Mouse (Mus musculus): Measurements from ENCODE around the gene Msh5. TPM values are rescaled to one million over a fixed set of nuclear protein-coding genes. Genes with fewer than 3 reads are reported as not detected.
A peak's percentile ranks its signal among the peaks of the same experiment; 100 is the strongest.
"Not testable (repeated sequence)": the region's sequence is repeated elsewhere in the genome, so short reads cannot be mapped to it uniquely, and the experiment has no call there.

Gene Msh5
- polyA plus RNA-seq, 2 experiments from 2014 or later, result 1.8 to 2.5 TPM

- ATAC-seq, result no peak
Observed at GRCm38 (mm10) chr17:35047688-35048087, 1.1 kb upstream of the Msh5 start.

DNA sequence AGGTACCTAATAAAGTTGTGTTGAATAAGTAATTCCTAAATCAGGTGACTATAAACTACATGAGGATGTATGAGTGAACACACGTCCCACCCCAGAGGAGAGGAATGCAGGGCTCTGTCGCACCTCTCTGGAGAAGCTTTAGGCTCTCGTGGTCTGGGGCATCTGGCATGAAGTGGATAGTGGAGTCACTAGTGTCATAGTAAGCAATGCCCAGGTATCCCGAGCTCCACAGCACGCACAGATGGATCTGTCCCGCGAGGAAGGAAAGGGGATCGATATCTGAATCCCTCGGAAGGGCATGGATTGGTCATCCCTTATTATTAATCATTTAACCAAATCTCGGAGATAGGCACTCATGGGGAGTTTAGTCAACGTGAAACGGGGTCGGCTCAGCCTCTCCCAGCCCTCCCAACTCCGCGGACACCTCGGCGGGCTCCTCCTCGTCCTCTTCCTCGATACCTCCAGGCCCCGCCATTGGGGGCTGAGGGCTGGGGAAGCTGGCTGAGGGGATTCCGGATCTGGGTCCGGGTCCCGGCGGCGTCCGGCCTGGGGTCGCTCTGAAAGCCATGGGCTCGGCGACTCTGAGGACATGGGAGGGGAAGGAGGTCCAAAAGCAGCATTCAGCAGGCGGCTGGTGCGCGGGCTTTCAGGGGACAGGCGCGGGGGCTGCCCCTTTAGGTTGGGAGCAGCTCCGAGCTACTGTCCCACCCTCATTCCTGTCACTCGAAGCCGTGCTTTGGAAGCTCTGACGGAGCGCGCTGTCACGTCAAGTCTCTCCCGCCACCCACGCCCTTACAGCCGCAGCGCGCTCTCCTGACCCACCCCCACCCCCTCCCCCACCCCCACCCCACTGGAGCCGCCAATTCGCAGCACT, 501 bp downstream of the Msh5 start:
- ATAC-seq, result no peak

DNA sequence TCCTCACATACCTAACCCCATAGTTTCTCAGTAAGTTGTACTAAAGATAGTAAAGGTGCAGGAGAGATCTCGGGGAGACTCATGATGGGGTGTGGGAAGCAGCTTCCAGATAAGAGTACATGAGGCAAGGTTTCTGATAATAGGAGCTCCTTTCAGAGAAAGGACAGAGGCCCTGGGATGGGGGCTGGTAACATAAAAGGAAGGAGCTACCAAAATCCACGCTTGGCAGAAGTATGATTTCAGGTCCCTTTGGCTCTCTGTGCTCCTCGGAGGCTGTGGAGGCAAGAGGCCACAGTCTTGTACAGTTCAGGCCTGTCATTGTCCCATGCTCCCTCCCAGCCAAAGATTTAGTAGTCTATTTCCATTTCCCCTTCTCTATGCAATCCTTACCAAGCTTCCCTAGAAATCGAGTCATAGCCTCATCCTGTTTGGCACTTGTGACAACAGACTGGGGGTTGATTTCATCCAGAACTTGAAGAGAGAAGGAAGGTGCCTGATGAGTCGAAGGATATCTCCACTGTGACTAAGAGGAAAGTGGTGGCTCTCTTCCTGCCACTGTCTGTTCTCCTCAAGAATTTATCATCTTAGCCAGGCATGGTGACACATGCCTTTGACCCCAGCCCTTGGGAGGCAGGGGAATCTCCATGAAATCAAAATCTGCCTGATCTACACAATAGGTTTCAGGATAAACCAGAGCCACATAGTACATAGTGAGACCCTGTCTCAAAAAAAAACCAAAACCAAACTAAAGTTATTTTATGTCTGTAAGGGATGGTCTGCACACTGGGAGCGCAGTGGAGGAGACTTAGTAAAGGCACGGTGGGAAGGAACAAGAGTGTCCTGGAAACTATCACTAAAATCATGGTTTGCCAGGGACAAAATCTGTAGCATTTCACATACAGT, 1.4 kb downstream of the Msh5 start:
- no peak for ATAC-seq

DNA sequence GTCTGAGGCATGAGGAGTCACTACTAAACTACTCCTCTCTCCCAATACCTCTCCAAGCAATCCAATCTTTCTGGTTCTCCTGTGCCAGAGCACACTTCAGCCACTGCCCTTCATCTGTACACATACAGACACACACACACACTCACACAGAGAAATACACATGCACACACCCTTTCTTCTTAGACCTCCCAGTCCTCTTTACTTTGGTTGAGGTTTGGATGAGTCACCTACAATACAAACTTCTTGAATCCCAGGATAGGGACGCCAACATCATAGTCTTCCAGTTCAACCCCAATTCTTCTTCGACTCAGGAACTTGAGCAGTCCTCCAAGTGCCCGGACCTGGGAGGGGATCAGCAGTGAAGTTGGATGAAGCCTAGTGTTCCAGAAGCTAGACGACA, 2.8 kb downstream of the Msh5 start:
- ATAC-seq, result no peak

DNA sequence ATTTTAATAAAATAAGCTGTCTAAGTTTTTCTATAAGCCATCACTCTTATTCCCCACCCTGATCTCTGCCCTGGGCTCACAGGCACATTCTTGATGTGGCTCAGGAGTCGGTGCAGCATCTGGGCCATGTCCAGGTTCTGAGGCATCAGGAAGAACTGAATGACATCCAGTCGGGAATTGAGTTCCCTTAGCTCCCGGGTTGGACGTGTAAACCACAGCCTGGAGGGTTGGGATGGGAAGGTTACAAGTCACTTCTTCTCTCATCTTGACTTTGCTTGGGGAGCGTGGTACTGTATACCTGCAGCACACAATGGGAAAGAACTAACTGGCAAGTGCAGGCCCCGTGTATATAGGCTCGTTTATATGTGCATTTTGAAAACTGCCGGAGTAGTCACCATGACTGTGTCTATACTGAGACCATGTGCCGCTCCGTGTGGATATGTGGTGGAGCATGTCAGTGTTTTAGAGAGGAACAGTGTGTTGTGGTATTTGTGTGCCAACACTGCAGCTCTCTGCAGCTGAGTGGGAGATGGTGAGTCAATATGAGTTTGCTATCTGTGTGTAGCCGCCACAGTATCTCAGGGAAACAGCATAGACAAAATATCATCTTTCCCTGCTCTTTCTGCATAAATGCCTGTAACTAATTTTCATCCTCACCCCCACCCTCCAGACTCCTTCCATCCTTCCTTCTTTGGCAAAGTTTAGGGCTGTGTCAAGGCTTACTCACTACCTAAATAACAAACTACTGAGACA, 7.2 kb downstream of the Msh5 start:
- ATAC-seq, result no peak

- no peak for ATAC-seq
Observed at GRCm38 (mm10) chr17:35034896-35035295, 11.6 kb downstream of the Msh5 start.

- ATAC-seq, result not testable (repeated sequence)
Observed at GRCm38 (mm10) chr17:35033703-35034102, 12.8 kb downstream of the Msh5 start.

DNA sequence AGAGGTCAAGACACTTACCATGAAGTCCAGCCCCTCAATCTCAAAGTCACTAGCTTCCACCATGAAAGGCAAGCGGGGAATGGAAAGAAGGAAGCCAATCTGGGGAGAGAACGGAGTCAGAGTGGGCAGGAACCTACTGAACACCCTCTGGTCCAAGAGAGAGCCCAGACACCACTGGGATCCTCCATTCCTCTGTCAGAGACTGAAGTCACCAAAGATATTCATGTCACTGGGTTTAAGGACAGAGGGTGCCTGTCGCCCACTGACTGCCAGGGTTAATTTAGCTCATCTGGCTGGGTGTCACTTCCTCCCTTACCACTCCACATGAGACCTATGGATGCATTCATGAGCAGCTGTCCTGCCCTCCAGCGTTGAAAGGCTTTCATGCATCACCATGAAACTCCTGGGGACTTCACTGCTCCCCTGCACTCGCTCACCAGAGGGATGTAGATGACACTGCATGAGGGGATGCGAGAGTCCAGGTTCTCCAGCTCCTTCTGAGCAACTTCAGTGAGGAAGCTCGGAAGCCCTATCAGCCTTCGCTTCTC, 14.1 kb downstream of the Msh5 start:
- no peak for ATAC-seq

GRCm38 (mm10) chr17:35031880-35032279, 14.7 kb downstream of the Msh5 start:
- no peak for ATAC-seq

DNA sequence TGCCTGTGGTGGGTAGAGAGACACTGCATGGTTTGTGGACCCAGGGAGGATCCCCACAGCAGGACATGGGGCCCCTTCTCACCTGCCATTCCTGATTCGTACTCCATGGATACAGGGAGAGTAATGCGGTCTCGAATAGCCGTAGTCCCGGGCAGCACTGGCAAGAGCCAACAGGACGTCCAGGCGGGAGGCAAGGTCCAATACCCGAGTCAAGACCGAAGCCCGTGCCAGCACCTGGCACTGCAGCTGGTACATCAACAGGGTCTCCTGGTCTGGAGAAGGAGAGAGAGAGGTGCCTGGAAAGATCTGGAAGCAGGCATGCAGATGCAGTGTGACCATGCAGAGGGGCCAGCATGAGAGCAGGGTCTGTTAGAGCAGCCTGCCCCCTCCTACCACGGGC, 15.3 kb downstream of the Msh5 start:
- no peak for ATAC-seq

GRCm38 (mm10) chr17:35029691-35030532, 16.6 kb downstream of the Msh5 start:
- ATAC-seq, result no peak

DNA sequence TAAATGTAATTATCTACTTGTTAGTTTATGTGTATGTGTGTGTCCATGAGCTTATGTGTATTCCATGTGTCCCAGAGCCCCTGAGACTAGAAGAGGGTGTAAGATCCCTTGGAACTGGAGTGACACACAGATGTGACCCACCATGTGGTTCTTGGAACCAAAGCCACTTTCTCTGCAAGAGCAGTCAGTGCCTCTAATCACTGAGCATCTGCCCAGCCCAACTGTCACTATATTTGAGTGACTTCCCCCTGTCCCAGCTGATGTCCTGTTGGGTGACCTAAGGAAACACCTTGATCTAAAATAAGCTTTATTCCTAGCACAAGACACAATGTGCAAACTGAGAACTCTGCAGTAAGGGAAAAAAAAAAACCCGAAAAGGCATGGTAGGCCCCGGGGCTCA, 18.2 kb downstream of the Msh5 start:
- ATAC-seq, result no peak

DNA sequence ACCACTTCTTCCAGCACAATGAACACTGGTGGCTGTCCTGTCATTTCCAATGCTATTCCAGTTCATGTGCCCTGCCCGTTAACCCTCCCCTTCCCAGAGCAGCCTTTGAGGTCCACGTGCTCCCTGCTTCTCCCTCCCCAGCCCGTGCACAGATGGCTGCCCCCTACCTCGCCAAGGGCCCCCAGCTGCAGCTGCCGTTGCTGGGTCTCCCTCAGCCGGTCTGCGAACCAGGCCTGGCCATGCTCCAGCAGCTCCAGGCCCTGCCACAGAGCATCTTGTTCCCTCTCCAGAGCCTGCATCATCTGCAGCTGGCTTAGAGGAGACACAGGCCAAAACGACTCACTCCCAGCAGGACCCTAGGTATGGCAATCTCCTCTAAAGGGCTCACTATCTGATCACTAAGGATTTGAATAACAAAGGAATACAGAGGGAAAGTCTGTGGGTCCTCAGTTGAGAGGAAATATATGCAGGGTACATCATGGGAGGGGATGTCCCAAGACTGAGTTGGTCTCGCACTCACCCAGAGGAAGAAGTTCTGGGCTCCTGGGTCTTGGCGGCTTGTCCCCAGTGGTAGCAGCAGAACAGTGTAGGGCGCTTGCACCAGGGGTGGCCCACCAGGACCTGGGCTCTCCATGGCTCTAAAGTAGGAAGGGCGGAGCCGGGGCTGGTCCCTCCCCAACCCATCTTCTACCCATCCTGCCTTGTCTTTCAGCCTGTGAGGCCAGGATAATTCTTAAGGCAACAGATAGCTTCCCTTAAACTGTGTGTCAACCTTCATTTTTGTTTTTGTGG, 19.1 kb downstream of the Msh5 start, which contains the start of gene Sapcd1:
Gene Sapcd1 (minus strand): TSS at position 740 of the 792 bp plus-strand sequence.
- ATAC-seq, result peak; percentile 58

GRCm38 (mm10) chr17:35026206-35026605, 20.3 kb downstream of the Msh5 start:
- no peak for ATAC-seq

DNA sequence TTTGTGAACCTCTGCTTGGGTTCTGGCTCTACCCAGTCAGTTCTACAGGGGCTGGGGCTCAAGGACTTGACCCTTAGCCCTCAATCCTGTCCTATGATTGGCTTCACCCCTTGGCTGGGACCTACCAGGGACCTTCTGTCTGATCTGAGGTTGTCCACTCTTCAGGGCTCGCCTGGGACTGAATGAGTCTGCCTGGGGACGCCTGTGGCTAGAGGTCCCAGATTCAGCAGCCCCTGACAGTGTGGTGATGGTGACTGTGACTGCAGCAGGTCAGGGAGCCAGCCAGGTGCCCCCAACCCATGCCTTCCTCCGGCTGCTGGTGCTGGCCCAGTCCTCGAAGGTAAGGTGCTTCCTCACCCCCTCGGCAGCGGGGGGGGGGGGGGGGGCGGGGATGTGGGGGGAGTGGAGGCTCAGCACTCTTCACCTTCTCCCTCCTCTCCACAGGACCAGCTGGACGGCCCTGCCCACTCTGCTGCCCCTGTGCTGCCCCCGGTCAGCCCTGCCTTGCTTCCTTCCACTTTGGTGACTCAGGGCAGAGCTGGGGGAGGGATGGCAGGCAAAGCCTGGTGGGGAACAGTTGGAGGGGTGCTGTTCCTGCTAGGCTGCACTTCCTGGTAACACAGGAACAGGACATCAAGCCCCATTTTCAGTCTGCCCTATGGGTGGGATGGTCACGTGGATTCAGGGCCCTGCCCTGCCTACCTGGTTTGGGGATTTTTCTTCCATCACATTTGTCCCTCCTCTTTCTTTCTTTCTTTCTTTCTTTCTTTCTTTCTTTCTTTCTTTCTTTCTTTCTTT, 21.7 kb downstream of the Msh5 start:
- ATAC-seq, result no peak

DNA sequence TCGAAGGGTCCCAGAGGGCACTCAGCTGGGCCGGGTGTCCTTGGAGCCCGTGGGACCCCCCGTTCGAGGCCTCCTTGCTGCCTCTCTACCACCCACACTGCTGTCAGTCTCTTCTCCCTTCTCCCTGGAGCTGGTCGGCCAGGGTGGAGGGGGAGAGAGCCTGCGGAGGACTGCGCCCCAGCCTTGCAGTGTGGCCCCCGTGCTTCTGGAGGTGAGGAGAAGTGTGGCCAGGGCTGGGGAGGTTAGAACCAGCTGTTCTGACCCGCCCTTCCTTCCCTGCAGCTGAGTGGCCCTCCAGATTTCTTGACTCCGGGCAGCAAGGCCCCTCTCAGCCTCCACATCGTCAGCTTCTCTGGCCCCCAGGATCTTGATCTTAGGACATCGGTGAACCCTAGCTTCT, 22.3 kb downstream of the Msh5 start:
- ATAC-seq, result no peak

- no peak for ATAC-seq
Observed at GRCm38 (mm10) chr17:35023756-35024155, 22.8 kb downstream of the Msh5 start.

DNA sequence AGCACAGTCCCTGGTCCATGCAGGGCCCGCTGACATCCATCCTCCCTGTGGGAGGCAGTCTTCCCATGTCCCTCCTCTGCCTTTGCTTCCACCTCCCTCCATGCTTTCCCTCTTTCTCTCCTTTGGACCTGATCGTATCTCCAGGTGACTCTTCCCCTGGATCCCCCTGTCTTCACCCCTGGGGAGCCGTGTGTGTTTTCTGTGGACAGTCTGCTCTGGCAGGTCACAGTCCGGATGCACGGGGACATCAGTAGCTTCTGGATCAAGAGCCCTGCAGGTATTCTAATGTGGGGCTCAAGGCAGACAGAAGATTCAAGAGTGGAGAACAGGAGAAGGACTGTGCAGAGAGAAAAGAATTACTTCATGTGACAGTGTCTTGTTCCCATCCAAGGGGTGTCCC, 23.3 kb downstream of the Msh5 start:
- ATAC-seq, result no peak

DNA sequence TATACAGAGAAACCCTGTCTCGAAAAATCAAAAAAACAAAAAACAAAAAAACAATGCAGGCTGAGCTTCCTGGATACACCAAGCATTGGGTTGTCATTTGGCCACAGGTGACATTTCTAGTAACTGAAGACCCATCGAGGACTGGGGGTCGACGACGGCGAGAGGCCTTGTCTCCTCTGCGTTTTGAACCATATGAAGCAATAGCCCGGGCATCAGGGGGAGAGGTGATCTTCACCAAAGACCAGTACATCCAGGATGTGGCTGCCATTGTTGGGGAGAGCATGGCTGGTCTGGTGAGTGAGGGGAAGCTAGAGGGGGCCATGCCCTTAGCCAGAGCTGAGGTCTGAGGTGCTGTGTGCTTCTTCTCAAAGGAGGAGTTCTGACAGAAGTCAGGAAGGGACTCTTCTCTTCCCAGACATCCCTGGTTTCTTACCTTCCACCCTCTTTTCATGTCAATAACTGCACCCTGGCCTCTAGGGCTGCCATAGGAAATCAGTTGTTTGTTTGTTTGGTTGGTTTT, 23.9 kb downstream of the Msh5 start:
- ATAC-seq, result no peak

All from CD4-positive, CD25-positive, alpha-beta regulatory T cell, adult 4 months (primary cell).